Mouse (Mus musculus) 3134 (cell line): ENCODE results near the gene Ptcd1.
"Not testable (repeated sequence)": the region's sequence is repeated elsewhere in the genome, so short reads cannot be mapped to it uniquely, and the experiment has no call there.

Experiments used
- DNase-seq: peaks from one replicate; pipeline ENCODE4 v3.0.0-alpha.2; 2011; ENCODE audit warnings: low spot score; ENCODE audit not compliant: insufficient read length; ENCODE audit errors: extremely low read depth

Ptcd1 gene

DNA sequence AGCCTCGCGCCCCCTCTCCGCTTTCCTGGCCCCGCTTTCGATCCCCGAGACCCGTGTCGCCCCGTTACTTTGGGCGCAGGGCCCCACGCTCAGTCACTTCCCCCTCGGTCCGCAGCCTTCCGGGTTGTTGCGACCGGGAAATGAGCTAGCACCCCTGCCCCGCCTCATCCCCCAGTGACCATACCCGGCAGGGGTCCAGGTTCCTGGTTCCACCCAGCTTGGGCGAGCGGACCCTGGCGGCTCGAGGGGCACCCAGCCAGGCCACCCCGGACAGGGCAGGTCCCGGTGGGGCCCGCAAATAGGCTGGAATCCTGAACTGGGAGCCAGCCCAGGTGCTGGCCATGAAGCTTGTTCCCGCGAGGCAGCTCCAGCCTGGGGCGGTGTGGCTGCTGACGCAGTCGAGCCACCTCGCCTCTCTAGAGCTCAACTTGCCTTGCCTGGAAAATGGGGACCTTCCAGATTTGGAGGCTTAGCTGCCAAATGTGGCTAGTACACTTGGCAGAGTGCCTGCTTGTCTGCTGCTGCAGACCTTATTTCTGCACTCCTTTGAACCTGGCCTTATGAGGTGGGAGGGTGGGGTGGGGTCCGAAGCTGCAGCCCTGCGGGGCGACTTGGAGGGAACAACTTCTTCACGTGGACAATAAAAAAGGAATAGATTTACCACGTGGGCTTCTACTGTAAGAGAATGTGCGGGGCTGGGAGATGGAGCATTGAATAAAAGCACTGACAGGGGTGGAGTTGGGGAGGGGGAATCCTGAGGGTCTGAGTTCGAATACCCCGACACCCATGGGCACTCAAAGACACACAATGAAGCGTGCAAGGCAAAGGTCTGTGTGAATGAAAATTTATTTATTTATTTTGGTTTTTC lies 52.1 kb downstream of the Ptcd1 start:
- DNase-seq, result peak; percentile 85

DNA sequence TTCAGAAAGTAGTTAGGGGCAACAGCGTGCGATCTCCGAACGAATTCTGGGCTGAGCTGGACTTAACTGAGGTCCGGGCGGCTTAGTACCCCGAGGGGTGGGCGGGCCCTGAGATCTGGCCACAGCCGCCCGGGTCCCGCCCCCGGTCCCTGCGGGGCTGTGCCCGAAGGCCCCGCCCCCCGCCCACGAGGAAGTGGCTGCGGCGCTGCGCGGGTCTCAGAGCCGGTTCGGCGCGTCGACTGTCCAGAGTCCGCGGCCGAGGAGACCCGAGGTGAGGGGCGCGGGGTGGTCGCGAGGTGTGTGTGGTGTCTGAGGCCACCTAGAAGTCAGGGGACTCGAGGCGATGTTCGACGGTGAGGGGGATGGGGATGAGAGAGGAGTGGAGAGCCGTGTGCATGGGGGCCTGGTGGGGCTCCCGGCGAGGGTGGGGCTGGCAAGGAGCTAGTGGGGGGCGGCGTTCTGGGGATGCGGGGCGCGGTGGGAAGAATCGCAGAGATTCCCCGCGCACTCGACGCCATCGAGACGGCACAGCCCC lies 52.8 kb downstream of the Ptcd1 start, which contains the start of gene Arpc1b:
Gene Arpc1b (plus strand): TSS at position 145 of the 535 bp plus-strand sequence.
- DNase-seq, result peak; percentile 88

DNA sequence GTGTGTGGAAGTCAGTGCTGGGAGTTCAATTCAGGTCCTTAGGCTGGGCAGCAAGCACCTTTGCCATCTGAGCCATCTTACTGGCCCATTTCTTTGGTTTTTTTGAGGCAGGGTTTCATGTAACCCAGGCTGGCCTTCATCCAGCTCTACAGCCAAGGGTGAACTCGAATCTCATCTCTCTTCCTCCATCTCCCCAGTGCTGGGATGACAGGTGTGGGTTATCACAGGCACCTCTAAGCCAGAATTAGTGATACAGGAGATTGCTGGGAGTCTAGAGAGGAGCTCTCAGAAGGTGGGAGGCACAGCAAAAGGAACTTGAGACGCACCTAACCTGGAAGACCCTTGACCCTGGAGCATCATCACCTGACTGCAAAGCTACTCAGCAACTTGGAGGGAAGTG lies 53.5 kb downstream of the Ptcd1 start:
- DNase-seq, result no peak

DNA sequence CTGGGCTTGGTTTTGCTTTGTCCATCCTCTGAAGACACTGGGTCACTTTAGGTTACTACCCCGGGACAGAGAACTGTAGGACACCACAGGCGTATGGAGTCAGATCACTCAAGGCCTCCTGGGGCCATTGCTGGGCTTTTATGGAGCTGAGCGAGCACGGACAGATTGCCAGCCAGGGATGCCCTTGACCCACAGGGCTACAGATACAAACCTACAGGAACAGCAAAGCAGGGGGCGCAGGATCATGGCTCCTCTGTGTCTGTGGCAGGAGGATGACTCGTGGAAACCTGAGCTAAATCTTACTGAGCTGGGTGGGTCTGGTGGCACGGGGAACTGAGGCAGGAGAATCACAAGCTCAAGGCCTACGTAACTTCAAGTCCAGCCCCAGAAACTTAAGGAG lies 54.3 kb downstream of the Ptcd1 start:
- DNase-seq, result no peak

DNA sequence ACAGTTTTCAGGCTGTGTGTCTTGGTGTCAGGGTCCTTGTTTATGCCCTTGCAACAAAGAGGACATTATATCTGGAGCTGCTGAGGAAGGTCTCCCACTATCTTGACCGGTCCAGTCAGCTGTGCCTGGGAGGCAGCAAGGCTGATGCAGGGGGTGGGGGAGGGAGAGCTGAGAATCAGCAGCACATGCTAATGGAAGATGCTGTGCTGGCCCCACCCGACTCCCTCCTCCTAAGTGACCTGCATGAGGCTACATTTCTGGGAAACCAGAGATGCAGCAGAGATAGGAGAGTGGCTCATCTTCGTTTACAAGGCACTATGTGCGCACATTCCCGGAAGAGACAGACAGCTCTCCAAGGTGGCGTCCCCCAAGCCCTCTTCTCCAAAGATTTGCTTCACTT lies 56.5 kb downstream of the Ptcd1 start:
- no peak for DNase-seq

DNA sequence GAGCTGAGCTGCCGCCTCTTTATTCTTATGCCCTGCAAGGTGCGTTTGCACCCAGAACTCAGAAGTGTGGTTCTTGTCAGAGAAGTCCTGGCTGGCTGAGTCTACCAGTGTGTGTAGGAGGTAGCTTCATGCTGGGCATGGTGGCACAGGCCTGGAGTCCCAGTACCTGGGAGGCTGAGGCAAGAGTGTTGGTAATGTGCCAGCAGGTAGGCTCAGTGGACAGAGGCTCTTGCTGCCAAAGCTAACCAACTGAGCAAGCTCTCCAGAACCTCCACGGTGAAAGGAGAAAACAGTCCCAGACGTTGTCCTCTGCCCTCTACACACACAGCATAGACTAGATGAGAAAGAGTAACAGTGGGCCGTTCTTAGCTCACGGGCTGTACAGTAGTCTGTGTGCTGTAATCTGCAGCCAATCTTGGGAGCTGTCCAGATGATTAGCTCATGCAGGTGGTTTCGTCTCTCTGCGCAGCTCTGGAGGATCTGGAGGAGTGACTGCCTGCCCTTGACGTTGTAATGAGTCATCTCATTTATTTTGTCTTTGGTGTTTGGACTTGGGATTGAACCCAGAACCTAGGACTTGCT lies 61.1 kb downstream of the Ptcd1 start:
- DNase-seq, result no peak

DNA sequence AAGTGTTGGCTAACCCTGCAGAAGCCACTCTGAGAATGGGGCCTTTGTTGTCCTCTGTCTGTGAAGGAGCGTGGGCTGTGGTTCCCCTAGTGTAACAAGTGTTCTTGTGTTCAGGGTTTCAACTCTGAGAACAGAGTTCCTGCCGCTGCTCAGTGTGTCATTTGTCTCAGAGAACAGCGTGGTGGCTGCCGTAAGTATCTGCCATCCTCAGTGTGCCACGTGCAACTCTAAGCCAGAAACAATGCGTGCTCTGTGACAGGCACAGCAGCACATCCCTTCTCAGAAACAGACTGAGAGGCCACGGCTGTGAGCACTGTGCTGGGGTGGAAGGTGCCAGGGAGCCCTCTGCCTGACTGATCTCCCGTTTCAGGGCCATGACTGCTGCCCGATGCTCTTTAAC lies 62.6 kb downstream of the Ptcd1 start:
- no peak for DNase-seq

DNA sequence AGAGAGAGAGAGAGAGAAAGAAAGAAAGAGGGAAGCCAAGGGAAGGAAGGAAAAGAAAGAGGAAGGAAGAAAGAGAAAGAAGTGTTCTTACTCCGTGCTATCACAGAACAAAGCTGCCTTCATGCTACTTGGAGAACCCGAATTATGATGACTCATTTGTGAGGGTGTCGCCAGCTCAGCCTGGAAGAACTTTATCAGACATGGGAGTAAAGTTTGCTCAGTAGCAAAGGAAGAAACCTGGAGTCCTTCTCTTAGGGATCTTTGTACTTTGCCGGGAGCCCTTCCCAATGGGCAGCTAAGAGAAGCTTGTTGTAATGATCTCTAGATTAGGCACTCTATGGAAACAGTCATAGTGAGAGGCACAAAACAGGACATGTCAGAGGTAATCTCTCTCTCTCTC lies 64.2 kb downstream of the Ptcd1 start:
- no peak for DNase-seq

DNA sequence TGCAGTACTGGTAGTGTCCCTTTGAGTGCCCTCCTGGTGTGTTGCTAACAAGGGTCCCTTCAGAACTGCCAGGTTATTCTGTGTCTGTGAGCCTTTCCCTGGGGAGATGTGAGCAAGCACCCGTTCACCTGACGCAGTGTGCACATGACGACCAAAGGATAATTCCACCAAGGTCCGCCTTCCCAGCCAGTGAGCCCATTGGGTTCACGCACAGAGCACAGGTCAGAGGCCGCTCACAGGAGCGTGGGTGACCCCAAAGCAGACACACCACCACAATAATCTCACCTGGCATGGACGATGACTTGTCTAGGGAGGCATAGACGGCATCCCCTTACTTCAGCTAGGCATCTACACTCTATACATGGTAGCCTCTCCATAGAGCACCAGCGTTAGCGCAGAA lies 65.5 kb downstream of the Ptcd1 start:
- not testable (repeated sequence) for DNase-seq

DNA sequence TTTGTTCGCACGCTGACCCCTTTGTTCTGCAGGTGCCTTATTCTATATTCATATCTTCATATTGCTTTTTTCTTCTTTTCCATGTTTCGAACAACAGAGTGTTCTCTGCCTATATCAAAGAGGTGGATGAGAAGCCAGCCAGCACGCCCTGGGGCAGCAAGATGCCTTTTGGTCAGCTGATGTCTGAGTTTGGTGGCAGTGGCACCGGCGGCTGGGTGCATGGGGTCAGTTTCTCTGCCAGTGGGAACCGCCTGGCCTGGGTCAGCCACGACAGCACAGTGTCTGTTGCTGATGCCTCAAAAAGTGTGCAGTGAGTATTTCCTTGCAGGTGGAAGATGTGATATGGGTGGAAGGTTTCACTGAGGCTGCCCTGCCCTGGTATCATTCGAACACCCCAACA lies 65.9 kb downstream of the Ptcd1 start:
- DNase-seq, result no peak

DNA sequence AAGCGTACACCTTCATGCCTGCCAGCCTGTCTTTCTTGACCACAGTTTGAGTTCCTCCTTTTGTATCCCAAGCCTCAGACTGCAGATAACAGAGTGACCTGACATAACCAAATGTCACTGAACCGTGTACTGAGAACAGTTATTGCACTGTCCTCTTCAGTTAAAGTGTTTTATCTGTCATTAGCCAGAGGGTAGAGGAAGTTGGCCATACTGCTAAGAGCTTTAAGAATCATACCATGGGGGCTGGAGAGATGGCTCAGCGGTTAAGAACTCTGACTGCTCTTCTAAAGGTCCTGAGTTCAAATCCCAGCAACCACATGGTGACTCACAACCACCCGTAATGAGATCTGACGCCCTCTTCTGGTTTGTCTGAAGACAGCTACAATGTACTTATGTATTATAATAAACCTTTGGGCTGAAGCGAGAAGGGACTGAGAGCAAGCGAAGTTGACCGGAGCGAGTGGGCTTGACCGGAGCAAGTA lies 68.5 kb downstream of the Ptcd1 start:
- no peak for DNase-seq
